Mouse (Mus musculus) midbrain, embryonic 11.5 days (tissue): ENCODE data around the gene Bhlha15. TPM values are rescaled to one million over a fixed set of nuclear protein-coding genes. Genes with fewer than 3 reads are reported as not detected.

Experiments
- ATAC-seq: fragments of 200-750 bp; cut with Nextera tagmentation; 2 replicates; pipeline ENCODE4 v1.8.0; 2017; ENCODE audit warnings: moderate TSS enrichment, moderate library complexity; ENCODE audit not compliant: low FRiP score
- DNase-seq: peaks from one replicate; pipeline ENCODE4 v3.0.0; 2015; ENCODE audit warnings: low spot score; ENCODE audit errors: missing footprints
- H3K27ac ChIP-seq: fragments of 300-500 bp; sonication (generic); 2 replicates; pipeline ENCODE4 v1.5.1; 2014; ENCODE audit warnings: low read depth, low read length
- H3K27me3 ChIP-seq: fragments of 300-500 bp; sonication (generic); 2 replicates; pipeline ENCODE4 v1.6.1; 2014; ENCODE audit warnings: mild to moderate bottlenecking, low read length, moderate library complexity, mixed read lengths; ENCODE audit not compliant: control insufficient read depth, insufficient read depth
- H3K36me3 ChIP-seq: fragments of 300-500 bp; sonication (generic); 2 replicates; pipeline ENCODE4 v1.6.1; 2014; ENCODE audit warnings: mild to moderate bottlenecking, low read length, moderate library complexity, mixed read lengths; ENCODE audit not compliant: control insufficient read depth, insufficient read depth
- H3K4me1 ChIP-seq: fragments of 300-500 bp; sonication (generic); 2 replicates; pipeline ENCODE4 v1.6.1; 2014; ENCODE audit warnings: low read length; ENCODE audit not compliant: control insufficient read depth, insufficient read depth
- H3K4me2 ChIP-seq: fragments of 300-500 bp; sonication (generic); 2 replicates; pipeline ENCODE4 v1.6.1; 2014; ENCODE audit warnings: mild to moderate bottlenecking, moderate library complexity
- H3K4me3 ChIP-seq: fragments of 300-500 bp; sonication (generic); 2 replicates; pipeline ENCODE4 v1.5.1; 2014; ENCODE audit warnings: low read depth, low read length
- H3K9ac ChIP-seq: fragments of 300-500 bp; sonication (generic); 2 replicates; pipeline ENCODE4 v1.6.1; 2014; ENCODE audit warnings: low read length
- H3K9me3 ChIP-seq: fragments of 300-500 bp; sonication (generic); 2 replicates; pipeline ENCODE4 v1.6.1; 2016; ENCODE audit warnings: low read length; ENCODE audit not compliant: control insufficient read depth
- WGBS: fragments of 180-500 bp; shearing (Covaris S2); extraction: QIAGEN DNeasy Blood & Tissue Kit; methylation state at CpG from one replicate; pipeline ENCODE4 v1.1.7; 2014; 5-methylcytosine and 5-hydroxymethylcytosine counted together
- polyA plus RNA-seq: library from polyadenylated mRNA; unstranded; fragments of >200 nt; fragmentation: Nextera tagmentation; extraction: Ambion mirVana; gene quantifications from 2 replicates; pipeline ENCODE4 v1.2.1, GENCODE M21; 2014

The Bhlha15 gene
- polyA plus RNA-seq, 1 experiment from 2014 or later: not detected

GRCm38 (mm10) chr5:144232531-144232930, 42.4 kb downstream of the Bhlha15 start:
- ATAC-seq: no peak
- no peak for DNase-seq
- WGBS: 86% methylated on average over 5 of the region's 5 CpGs
- Histone ChIP-seq H3K4me3 (no peak overlapping the region), H3K9me3 (no peaks in the 10 kb centered on the region), H3K36me3 (no peaks in the 10 kb centered on the region), H3K27me3 (no peaks in the 10 kb centered on the region), H3K9ac (no peak overlapping the region), H3K27ac (no peak overlapping the region), H3K4me2 (no peak overlapping the region), H3K4me1 (no peaks in the 10 kb centered on the region)

GRCm38 (mm10) chr5:144234222-144234621, 44.1 kb downstream of the Bhlha15 start:
- WGBS: 76% methylated on average over 6 of the region's 6 CpGs
- DNase-seq: no peak

GRCm38 (mm10) chr5:144234714-144235113, 44.6 kb downstream of the Bhlha15 start:
- H3K4me3 ChIP-seq: no peak overlapping the region
- ATAC-seq (no peak), DNase-seq (no peak)
- H3K27me3 ChIP-seq: no peaks in the 10 kb centered on the region
- 90% methylated on average over 7 of the region's 7 CpGs for WGBS
- H3K4me2 ChIP-seq: no peak overlapping the region
- H3K27ac ChIP-seq: no peak overlapping the region
- H3K9me3 ChIP-seq: no peaks in the 10 kb centered on the region
- no peak overlapping the region for H3K9ac ChIP-seq
- H3K4me1 ChIP-seq: no peaks in the 10 kb centered on the region
- no peaks in the 10 kb centered on the region for H3K36me3 ChIP-seq

More at GRCm38 (mm10) chr5:144234222-144234621, 44.1 kb downstream of the Bhlha15 start:
- Histone ChIP-seq H3K9ac (no peak overlapping the region), H3K36me3 (no peaks in the 10 kb centered on the region), H3K4me1 (no peaks in the 10 kb centered on the region), H3K27ac (no peak overlapping the region), H3K27me3 (no peaks in the 10 kb centered on the region), H3K9me3 (no peaks in the 10 kb centered on the region), H3K4me3 (no peak overlapping the region), H3K4me2 (no peak overlapping the region)
- ATAC-seq: no peak

GRCm38 (mm10) chr5:144238969-144239368, 48.9 kb downstream of the Bhlha15 start:
- ATAC-seq: no peak
- H3K9me3 ChIP-seq: no peaks in the 10 kb centered on the region
- no peak overlapping the region for H3K27ac ChIP-seq

More at GRCm38 (mm10) chr5:144238969-144239368, 48.9 kb downstream of the Bhlha15 start:
- 81% methylated on average over 1 of the region's 1 CpGs for WGBS
- Histone ChIP-seq H3K4me2 (no peak overlapping the region), H3K4me1 (no peaks in the 10 kb centered on the region), H3K4me3 (no peak overlapping the region), H3K36me3 (no peaks in the 10 kb centered on the region), H3K9ac (no peak overlapping the region), H3K27me3 (no peaks in the 10 kb centered on the region)
- DNase-seq: no peak

Other genes with a start within 250 kb of the Bhlha15 start
- 125 and 131 TPM in 2 replicates for gene Ccz1, start 175.4 kb upstream of the Bhlha15 start, polyA plus RNA-seq
- not detected in 2 replicates for gene Ocm, start 163.6 kb upstream of the Bhlha15 start, polyA plus RNA-seq
- gene Lmtk2, start 89.8 kb upstream of the Bhlha15 start, polyA plus RNA-seq: 4.7 and 4.8 TPM in 2 replicates
- 13.1 TPM in 2 replicates for gene Tecpr1, start 33.3 kb downstream of the Bhlha15 start, polyA plus RNA-seq
- 123 and 130 TPM in 2 replicates for gene Bri3, start 54.2 kb downstream of the Bhlha15 start, polyA plus RNA-seq
- 1.8 and 2.4 TPM in 2 replicates for gene Baiap2l1, start 167.8 kb downstream of the Bhlha15 start, polyA plus RNA-seq